Mouse (Mus musculus) NIH3T3 (cell line): Measurements from ENCODE around the gene Rangap1.
A peak's percentile ranks its signal among the peaks of the same experiment; 100 is the strongest.
"Not testable (repeated sequence)": the region's sequence is repeated elsewhere in the genome, so short reads cannot be mapped to it uniquely, and the experiment has no call there.

Source experiments
- DNase-seq: peaks from one replicate; pipeline ENCODE4 v3.0.0-alpha.2; 2012; ENCODE audit warnings: low read depth

The Rangap1 gene

GRCm38 (mm10) chr15:81739924-81740323, 5.4 kb downstream of the Rangap1 start:
- DNase-seq: peak; percentile 62

- no peak for DNase-seq
Measured at GRCm38 (mm10) chr15:81739296-81739695, 6.0 kb downstream of the Rangap1 start.

GRCm38 (mm10) chr15:81735075-81735474, 10.3 kb downstream of the Rangap1 start:
- peak; percentile 24 for DNase-seq

DNA sequence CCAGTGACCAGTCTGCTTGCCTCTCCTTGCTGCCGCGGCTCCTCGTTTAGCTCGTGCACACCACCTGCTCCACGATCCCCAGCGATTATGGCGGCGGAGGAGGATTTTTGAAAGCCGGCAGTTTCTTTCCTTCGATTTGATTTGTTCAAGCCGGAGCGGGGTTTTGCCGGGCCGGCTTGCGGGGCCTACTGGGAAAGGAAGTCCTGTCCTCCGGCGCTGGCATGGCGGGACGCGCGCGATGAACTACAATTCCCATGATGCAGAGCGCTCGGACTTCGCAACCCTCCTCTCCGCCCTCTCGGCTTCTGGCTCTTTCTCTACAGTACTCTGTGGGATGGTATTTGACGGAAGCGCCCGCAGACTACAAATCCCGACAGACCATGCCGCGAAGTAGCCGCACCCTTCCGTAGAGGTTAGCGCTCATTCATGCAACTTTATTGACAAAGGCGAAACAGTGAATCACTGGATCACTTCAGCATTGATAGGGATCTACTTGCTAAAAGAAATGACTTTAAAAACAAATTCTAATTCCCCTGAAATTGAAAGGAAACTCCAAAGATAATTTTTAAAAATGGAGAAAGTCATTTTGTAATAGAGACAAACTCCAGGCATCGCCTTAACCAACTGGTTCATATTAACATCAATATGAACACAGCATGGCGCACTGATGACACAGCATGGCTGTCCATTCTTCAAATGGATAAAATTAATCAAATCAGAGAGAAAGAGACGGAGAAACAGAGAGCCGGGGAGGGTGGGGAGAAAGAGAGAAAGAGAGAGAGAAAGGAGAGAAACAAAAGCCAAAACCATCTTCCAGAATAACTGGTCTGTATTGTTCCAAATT, 15.3 kb downstream of the Rangap1 start:
- DNase-seq: peak; percentile 98

GRCm38 (mm10) chr15:81729241-81729791, 16.0 kb downstream of the Rangap1 start:
- peak; percentile 48 for DNase-seq

GRCm38 (mm10) chr15:81725965-81726364, 19.4 kb downstream of the Rangap1 start:
- DNase-seq: no peak

DNA sequence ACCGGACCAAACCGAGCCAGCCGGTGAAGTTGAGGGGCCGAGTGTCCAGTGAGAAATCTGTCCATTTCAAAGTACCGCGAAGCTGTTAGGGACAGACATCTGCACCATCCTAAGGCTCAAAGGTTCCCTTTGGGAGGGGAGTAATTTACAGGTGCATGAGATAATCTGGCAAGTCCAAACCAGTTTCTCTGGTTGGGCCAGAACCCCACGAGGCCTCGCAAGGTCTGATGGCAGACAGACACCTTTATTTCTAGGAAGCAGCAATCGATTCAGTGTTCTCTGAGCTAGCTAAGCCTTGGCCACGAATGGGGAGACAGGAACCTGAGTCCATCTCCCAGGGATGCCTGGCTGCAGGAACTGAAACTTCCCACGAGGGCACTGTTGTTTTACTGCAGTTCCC, 21.7 kb downstream of the Rangap1 start:
- DNase-seq: no peak

GRCm38 (mm10) chr15:81722361-81722760, 23.0 kb downstream of the Rangap1 start:
- no peak for DNase-seq

DNA sequence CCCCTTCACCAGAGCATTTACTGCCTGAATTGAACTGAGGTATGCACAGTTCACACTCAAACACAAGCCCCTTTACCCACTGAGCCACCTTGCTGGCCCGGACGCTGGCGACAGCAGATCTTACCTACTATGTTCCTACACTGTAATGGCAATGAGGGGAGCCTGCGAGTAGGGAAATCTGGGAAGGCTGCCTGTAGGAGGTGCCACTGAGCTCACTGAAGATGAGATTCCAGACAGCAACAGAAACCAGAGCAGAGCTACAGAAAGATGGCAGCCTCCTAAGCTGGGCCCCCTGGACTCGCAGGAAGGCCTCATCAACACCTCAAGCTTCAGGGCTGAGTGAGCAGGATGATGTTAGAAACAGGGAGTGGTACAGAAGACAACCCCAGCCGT, 26.2 kb downstream of the Rangap1 start:
- peak; percentile 23 for DNase-seq

- no peak for DNase-seq
Measured at GRCm38 (mm10) chr15:81718336-81719138, 26.8 kb downstream of the Rangap1 start.

- no peak for DNase-seq
Measured at GRCm38 (mm10) chr15:81713742-81714141, 31.6 kb downstream of the Rangap1 start.

DNA sequence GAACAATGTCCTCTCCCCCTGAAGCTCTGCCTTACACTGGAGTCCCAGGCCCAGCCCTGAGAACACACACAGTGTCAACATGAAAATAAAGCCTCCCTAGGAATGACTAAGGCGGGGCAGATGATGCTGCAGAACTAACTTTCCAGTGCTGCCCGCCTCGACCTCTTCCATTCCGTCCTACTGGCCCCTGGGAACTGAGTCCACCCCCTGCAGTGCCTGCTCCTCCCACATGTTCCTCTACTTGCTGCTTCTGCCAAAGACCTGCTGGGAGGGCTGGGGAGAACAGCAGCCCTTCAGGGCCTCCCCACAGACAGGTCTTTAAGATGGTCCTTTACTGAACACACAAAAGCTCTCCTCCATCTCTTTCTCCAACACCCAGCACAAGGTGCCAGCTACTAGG, 34.5 kb downstream of the Rangap1 start:
- no peak for DNase-seq

DNA sequence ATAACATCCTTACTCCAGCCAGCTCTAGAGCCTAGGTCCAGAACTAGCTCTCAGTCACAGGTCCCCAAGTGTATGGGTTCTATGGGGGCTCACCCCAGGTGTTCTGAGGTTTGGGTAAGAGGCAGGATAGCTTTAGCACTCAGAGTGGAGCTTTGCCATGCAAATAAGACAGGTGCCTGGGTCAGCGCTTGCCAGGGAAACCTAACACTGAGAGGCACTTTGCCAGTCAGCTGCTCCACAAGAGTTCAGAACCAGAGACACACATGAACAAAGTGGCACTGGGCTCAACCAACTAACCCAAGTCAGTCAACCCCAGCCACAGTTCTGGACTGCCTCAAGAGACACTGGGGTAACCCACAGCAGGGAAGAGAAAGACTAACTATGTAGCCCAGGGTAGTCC, 35.6 kb downstream of the Rangap1 start:
- DNase-seq: no peak

GRCm38 (mm10) chr15:81708991-81709390, 36.3 kb downstream of the Rangap1 start:
- no peak for DNase-seq

GRCm38 (mm10) chr15:81703094-81703489, 42.2 kb downstream of the Rangap1 start:
- no peak for DNase-seq

DNA sequence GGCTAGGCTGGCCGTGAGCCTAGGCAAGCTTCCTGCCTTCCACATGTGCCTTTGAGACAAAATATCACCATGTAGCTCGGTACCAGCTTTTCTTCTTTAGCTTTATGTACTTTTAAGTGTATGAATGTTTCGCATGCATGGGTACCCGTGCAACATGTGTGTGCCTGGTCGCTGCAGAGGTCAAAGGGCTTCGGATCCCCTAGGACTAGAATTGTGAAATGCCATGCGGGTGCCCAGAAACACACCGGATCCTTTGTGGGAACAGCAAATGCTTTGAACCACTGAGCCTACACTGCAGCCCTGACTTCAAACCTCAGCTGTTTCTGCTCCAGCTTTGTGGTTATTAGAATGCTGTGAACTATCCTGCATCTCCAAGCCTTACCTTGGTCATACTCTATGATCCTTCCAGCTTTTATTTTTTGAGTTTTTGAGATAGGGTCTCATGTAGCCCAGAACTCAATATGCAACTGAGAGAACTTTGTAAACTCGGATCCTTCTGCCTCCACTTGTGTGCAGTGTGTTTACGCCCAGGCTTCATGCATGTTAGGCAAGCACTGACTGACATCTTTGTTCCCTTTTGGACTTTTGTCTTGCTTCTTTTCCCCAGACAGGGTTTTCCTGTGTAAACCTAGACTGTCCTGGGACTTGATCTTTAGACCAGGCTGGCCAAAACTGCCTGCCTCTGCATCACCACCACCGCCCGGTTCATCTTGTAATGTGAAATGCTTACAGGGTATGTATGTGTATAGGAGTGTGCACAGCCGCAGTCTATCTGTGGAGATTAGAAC, 42.8 kb downstream of the Rangap1 start:
- DNase-seq: no peak

DNA sequence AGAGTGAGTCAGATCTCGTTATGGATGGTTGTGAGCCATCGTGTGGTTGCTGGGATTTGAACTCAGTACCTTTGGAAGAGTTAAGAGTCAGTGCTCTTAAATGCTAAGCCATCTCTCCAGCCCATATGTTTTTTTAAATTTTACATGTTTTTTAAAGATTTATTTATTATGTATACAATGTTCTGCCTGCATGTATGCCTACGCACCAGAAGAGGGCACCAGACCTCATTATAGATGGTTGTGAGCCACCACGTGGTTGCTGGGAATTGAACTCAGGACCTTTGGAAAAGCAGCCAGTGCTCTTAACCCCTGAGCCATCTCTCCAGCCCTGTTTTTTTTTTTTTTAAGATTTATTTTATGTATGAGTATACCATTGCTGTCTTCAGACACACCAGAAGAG, 44.0 kb downstream of the Rangap1 start:
- not testable (repeated sequence) for DNase-seq

DNA sequence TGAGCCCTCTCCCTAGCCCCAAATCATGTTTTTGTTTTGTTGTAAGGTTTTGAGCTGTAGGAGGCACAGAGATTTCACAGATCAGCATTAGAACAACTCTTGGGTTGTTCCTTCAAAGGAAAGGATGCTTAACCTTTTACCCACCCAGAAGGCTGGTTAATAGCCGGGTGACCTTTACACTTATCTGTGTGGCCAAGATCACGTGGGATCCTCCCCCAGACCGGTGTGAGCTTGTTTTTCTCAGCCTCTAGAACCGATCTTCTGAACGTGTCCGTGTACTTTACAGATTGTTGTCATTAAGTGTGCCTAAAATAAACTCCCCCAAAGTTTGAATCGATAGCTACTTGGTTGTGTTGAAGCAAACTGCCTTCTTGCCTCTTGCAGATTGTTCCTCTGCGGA, 44.7 kb downstream of the Rangap1 start:
- no peak for DNase-seq

GRCm38 (mm10) chr15:81700161-81700560, 45.2 kb downstream of the Rangap1 start:
- DNase-seq: no peak

- peak; percentile 76 for DNase-seq
Measured at GRCm38 (mm10) chr15:81698532-81698931, 46.8 kb downstream of the Rangap1 start.

DNA sequence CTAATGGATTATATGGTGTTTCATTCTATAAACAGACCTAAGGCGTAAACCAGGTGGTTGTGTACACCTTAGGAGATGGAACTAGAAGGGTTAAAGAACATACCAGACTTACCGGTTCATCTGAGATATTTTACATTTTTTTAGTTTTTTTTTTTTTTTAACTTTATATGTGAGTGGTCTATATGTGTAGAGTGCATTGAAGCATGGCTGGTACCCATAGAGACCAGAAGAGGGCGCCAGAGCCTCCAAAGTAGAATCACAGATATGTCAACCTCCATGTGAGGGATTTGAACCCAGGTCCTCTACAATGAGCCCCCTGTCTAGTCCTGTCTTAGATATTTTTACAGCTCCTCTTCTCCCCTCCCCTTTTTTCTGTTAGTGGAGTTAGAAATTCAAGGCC, 47.5 kb downstream of the Rangap1 start:
- DNase-seq: peak; percentile 71

DNA sequence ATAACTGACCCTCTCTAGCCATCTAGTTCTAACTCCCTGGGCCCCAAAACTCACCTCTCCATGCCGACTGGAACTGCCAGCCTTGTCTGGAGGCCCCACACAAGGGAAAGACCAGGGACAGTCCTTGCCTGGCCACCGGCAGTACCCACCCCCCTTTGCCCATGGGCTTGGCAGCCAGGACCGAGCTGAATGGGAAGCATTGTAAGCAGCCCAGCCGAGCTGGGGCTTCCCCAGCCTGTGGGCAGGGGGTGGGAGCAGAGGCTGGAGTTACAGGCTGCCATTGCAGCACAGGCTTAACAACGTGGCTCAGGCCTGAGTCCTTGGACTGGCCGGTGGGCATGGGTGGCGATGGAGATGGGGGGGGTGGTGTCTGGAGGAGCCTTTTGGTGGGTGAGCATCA, 48.2 kb downstream of the Rangap1 start, which contains the start of gene Chadl:
Chadl (minus strand) TSS at position 113 of the 400 bp plus-strand sequence.
- no peak for DNase-seq
